Mouse (Mus musculus) right cerebral cortex, adult 2 months (tissue): ENCODE results near the gene Erg.
A peak's percentile ranks its signal among the peaks of the same experiment; 100 is the strongest.

Experiments used
- DNase-seq, 2 experiments: peaks; one replicate each; pipeline ENCODE4 v3.0.0; 2021 to 2022; ENCODE audit warnings: low spot score in 2 of 2

Gene Erg

GRCm38 (mm10) chr16:95585541-95586310 is 667 bp downstream of the Erg start:
- peak; percentile 15 to 28 for DNase-seq

- no peak for DNase-seq
Measured at GRCm38 (mm10) chr16:95584751-95585528, 1.5 kb downstream of the Erg start.

- DNase-seq, result no peak
Measured at GRCm38 (mm10) chr16:95579289-95579688, 7.1 kb downstream of the Erg start.

GRCm38 (mm10) chr16:95573163-95573562 is 13.2 kb downstream of the Erg start:
- DNase-seq, result peak; percentile 80

GRCm38 (mm10) chr16:95570616-95571015 is 15.8 kb downstream of the Erg start:
- DNase-seq, result no peak

- DNase-seq, result no peak
Measured at GRCm38 (mm10) chr16:95556834-95557233, 29.6 kb downstream of the Erg start.

- DNase-seq, result no peak
Measured at GRCm38 (mm10) chr16:95553136-95553535, 33.3 kb downstream of the Erg start.

- no peak for DNase-seq
Measured at GRCm38 (mm10) chr16:95552495-95552894, 33.9 kb downstream of the Erg start.

GRCm38 (mm10) chr16:95550496-95550895 is 35.9 kb downstream of the Erg start:
- DNase-seq, result no peak

GRCm38 (mm10) chr16:95544753-95545152 is 41.6 kb downstream of the Erg start:
- DNase-seq, result no peak

GRCm38 (mm10) chr16:95543471-95543870 is 42.9 kb downstream of the Erg start:
- DNase-seq, result peak; percentile 39 to 40

- DNase-seq, result no peak
Measured at GRCm38 (mm10) chr16:95535151-95535550, 51.2 kb downstream of the Erg start.

- DNase-seq, result no peak
Measured at GRCm38 (mm10) chr16:95532387-95533077, 53.9 kb downstream of the Erg start.

GRCm38 (mm10) chr16:95527561-95527960 is 58.8 kb downstream of the Erg start:
- no peak for DNase-seq

GRCm38 (mm10) chr16:95519520-95519919 is 66.9 kb downstream of the Erg start:
- DNase-seq, result no peak

GRCm38 (mm10) chr16:95506051-95506450 is 80.3 kb downstream of the Erg start:
- no peak for DNase-seq

- DNase-seq, result no peak
Measured at GRCm38 (mm10) chr16:95496582-95497300, 89.7 kb downstream of the Erg start.

- DNase-seq, result no peak
Measured at GRCm38 (mm10) chr16:95494108-95494507, 92.3 kb downstream of the Erg start.

- no peak for DNase-seq
Measured at GRCm38 (mm10) chr16:95493336-95493735, 93.1 kb downstream of the Erg start.

- no peak for DNase-seq
Measured at GRCm38 (mm10) chr16:95492146-95492545, 94.2 kb downstream of the Erg start.

- DNase-seq, result no peak
Measured at GRCm38 (mm10) chr16:95490386-95490785, 96.0 kb downstream of the Erg start.
